Mouse (Mus musculus) kidney, adult 9 months (tissue): ENCODE data around the gene Mpg.
A peak's percentile ranks its signal among the peaks of the same experiment; 100 is the strongest.
"Not testable (repeated sequence)": the region's sequence is repeated elsewhere in the genome, so short reads cannot be mapped to it uniquely, and the experiment has no call there.

Source experiments
- DNase-seq: peaks from one replicate; pipeline ENCODE4 v3.0.0; 2022

Gene Mpg

DNA sequence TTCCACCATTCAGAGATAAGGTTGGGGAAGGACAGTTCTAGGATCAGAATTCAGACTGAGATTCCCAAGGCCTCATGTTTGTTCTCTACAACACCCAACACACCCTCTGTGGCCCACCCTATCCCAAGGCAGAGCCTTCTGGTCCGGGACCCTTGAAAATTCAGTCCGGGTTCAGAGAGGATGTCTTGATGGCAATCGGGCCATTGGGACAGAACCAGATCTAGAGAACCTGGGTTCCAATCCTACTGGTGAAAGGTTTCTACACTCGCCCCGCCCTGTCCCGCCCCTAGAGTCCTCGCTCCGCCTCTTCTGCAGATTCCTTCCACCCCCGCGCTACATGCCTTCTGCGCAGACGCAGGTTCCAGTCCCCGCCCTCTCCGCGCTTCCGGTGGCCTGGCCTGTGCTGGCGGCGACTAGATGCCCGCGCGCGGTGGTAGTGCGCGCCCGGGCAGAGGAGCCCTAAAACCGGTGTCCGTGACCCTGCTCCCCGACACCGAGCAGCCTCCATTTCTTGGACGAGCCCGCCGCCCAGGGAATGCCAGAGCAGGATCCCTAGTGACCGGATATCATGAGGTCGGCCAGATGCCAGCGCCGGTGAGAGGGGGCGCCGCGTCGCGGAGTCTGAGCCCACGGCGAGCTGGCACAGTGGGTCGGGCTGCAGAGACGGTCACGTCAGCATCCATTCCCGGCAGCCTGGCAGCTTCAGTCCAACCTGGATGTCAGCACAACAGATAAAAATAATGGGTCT, at the start of gene Mpg:
Mpg (plus strand) TSS at position 382 of the 748 bp plus-strand sequence.
- DNase-seq, result peak; percentile 91

DNA sequence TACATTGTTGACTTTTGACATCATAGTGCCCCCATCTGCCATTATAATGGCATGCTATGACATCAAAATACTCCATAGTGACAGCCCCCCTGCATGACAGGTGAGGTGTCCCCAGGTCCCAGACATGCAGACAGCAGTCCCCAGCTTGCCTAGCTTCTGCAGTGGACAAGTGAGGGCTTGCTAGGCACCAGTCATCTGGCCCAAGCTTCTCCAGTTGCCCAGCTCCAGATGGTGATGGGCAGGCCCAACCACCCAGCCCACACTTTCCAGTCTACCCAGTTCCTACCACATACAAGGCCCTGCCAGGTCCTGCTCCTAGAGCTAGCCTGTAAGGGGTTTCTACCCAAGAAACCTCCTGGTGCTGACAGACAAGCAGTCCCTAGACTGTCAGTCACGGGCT, 47.8 kb upstream of the Mpg start:
- no peak for DNase-seq

DNA sequence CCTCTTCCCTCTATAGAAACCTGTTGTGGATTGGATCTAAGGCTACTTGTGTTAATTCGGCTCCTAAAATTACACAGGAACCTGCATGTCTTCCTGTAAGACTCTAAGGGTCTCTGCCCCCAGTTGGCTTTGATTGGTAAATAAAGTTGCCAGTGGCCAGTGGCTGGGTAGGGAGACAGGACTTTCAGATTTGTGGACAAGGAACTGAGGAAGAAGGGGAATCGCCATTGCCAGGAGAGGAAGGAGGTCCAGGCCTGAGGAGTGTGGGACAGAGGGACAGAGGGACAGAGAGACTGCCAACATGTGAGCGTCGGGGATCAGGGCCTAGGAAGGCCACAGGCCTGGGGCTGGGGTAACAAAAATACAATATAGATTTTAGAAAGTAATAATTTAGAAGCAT, 45.1 kb upstream of the Mpg start:
- DNase-seq, result no peak

DNA sequence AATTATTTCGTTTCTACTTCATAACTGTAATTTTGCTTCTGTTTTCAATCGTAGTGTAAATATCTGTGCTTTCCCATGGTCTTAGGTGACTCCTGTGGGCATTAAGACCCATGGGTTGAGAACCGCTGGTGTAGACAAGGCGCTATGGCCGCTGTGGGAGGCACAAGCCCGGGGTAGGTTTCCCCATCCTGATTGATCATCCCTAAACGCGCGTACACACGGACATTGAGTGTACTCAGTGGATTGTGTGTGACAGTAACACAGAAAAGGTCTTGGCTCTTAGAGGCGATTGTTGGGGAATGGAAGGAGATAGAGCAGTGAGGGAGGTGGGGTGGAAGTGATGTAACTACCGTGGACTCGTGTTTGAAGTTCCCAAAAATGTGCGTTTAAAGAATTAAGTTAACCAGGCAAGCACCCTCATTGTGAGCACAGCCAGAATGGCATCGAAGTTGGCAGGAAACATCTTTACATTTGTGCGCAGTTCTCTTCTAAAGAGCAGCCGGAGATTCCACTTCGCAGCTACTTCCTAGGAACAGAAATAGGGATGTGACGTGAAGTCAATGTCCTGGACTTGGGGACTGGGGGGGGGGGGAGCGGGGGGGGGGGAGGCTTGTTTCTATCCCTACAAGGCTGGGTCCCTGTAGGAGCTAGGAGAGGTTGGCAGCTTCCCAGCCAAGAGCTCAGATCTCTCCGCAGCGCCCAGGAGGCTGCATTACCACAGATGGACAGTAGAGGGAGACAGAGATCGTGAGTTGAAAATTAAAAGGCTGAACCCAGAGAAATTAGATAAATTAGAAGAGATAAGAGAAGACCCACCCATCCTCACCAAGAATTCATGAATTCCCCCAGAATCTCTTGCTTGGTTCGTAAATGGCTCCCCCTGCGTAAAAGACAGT, 44.1 kb upstream of the Mpg start:
- peak; percentile 85 for DNase-seq

DNA sequence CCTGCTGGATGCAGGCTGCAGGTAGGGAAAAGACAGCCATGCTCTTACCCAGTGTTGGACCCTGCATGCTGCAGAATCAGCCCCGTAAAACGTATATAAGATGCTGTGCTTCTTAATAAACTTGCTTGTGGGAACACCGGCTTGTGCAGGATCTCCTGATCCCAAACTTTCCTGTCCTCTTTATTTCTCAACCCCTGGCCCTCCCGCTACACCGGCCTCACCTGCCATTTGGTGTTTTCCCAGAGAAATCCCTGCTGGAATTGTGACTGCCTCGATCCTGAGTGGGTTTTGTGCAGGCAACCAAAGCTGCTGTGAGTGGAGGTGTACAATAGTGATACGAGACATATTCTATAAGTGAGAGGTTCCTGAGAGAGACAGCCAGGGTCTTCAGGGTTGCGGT, 41.8 kb upstream of the Mpg start:
- DNase-seq, result no peak

DNA sequence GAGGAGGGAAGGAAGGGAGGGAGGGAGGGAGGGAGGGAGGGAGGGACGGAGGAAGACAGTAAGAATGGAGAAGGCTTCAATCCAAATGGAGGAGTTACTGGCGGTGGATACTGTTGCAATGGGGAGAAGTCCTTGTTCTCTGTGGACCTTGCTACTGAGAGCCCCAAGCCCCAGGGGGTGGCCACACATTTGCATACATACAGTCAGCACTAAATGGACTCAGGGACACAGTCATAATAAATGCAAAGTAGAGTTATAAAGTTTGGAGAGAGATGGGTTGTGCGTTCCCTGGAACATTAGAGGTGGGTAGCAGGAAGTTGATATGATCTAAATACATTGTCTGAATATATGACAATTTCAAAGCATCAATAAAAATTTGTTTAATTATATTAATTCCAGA, 40.3 kb upstream of the Mpg start:
- DNase-seq, result no peak

DNA sequence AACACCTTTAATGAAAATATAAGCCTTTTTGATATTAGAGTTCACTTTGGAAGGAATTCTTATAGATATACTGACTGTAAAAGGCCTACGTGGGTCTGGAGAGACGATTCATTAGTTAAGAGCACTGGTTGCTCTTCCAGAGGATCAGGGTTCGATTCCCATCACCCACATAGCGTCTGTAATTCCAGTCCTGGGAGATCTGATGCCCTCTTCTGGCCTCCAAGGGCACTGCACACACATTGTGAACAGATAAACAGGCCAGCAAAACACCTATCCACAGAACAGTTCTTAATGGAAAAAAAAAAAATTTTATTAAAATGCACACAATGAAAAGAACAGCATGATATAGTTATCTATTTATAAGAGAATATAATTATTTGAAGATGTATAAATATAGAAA, 39.0 kb upstream of the Mpg start:
- DNase-seq, result no peak

DNA sequence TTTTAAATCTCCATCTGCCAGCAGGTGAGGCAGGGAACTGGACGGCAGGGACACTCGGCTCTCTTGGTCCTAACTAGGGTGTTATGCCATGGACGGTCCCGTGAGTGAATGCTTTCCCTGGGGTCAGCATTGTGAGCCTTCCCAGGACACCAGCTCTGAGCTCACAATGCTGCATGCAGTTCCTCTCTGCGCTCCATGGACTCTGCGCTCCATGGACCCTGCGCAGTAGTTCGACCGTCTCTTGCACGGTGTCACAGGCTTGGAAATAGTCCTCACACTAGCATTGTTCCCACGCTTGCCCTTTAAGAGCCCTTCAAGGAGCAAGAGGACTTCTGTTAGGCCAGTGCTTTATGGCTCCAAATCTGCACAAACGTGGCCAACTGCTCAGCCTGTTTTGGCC, 37.4 kb upstream of the Mpg start:
- no peak for DNase-seq

DNA sequence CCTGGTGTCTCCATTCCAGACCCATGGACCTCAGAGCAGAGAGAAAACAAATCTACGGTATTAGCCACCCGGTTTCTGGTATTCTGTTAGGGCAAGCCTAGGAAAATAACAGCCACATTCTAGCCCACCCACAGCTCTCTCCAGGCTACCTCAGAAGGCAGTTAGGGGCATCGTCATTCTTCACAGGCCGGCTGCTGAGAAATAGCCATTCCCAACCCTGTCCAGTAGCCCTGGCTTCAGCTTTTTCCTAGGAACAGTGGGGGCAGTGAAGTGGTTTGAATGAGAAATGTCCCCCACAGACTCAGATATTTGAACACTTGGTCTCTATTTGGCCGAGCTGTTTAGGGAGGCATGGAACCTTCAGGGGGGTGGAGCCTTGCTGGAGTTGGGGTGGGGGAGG, 36.9 kb upstream of the Mpg start:
- DNase-seq, result no peak

DNA sequence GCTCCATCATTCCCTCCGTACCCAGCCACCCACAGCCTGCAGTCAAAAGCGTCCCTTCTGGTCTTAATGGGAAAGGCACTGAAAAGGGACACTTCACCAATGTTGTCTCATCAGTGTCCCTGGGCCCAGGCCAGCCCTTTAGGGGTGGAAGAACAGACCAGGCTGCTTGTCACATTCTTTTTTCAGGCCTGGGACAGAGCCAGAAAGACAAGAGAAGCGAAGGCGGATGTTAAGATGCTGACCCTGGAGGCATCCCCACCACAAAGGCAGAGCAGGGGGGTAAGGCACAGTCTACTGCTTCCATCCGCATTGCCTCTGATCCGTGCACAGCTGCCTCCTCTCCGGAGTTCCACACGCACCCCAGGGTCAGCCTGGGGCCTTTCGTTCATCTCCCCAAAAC, 36.2 kb upstream of the Mpg start:
- no peak for DNase-seq

DNA sequence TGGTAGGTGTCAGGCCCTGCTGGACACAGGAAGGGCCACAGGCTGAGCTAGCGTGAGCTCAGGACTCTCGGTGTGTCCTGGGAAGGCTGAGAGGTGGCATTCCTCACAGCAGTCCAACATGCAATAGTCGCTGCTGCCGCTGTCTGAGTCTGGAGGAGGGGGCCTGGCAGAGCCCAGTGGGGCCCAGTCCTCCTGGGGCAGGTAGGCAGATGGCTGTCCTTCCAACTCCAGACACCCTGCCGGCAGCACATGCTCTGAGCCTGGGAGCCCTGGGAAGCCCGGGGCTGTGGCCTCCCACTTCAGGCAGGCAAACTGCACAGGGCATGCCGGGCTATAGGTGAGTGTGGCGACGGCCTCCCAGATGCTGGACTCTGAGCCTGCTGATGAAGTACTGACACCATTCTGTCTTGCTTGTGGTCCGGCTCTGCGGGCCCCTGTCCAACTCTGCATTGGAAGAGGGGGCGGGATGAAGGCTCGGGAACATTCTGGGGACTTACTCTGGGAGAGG, 35.6 kb upstream of the Mpg start:
- DNase-seq, result no peak

DNA sequence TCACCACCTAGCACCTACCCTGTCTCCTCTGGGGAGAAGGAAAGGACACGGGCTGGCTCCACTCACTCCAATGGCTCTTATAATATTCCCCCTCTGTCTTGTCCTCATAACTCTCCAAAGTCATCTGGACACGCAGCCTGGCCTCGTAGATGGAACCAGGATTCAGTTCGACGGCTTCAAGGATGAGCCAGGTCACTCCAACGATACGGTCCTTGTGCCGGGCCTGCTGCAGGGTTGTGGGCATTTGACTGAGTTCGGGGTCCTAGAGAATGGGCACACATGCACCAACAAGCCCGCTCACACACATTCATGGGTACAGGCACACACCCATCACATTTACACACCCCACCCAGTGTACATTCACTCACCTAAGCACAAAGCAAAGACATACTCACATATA, 33.1 kb upstream of the Mpg start:
- DNase-seq, result no peak

DNA sequence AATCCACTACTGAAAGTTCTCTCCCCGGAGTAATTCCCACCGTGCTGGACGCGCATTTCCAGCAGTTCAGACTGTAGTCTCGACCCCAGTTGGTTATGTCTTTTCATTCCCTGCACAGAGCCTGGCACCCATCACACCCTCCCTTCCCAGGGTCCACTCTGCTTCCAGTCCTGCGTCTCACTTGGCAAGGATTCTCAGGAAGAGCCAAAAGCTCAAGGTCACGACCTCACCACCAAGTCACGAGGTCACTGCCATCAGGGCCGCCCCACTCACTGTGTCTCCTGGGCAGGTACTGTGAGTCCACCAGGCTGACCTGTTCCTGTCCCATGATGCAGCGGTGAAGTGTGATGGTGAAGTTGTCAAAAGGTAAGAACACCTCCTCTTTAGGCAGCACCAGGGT, 32.2 kb upstream of the Mpg start:
- no peak for DNase-seq

DNA sequence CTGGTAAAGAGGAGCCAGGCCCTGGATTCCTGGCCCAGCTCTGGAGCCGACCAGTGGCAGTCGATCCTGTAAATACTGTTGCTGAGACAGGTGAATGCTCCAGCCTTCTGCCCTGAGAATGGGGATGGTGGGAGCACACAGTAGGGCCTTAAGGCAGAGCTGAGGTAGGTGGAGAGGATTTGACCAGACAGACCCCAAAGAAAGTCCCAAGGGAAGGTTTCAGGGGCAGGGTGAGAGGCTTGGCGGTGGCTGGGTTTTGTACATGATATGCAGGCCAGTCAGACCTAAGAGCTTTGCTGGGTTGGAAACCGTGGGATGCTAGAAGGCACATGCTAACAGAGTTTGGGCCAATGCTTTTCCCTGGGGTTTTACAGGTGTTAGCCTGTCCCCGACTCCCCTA, 31.7 kb upstream of the Mpg start:
- DNase-seq, result no peak

DNA sequence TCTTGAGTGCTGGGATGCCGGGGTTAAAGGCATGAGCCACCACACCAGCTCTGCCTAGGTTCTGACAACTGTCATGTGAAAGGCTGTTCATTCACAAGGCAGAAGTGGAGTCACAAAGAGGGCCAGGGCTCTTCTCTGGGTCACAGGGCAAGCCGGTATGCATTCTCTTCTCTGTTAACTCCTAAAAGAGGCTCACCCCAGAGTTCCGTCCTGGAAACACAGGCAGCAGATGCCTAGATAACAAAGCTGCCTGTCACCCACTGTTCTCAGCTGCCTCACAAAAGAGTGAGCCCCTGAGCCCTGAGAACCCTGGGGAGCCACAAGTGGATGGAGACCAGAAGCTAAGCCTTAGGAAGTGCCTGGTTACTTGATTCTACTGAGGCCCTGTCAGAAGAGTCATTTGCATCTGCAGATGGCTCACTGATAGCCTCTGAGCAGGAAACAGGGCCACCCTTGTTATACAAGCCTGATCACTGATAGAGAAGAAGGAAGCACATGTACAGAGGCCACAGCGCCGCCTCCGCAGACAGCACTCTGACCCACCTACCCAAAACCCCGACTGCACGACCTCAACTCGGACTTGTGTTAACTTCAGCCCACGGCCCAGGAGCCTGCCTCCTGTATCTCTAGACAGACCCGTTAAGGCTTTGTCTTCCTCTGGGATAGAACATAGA, 30.3 kb upstream of the Mpg start:
- no peak for DNase-seq

DNA sequence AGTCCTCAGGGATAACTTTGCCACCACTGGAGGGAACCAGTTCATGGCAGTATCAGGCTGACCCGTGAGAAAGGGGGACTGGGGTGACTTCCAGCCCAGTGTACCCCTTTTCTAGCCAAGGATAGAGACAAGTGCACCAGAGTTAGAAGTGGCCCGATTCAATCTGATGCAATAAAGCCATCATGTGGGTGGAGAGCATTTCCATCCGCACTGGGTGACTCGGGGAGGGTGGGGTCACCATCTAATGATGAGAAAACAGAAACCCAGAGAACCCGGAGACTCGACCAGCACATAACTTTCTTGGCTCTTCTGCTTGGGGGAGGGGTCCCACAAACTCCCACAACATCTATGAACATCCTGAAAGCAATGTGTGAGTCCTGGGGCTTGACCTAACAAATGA, 29.6 kb upstream of the Mpg start:
- no peak for DNase-seq

DNA sequence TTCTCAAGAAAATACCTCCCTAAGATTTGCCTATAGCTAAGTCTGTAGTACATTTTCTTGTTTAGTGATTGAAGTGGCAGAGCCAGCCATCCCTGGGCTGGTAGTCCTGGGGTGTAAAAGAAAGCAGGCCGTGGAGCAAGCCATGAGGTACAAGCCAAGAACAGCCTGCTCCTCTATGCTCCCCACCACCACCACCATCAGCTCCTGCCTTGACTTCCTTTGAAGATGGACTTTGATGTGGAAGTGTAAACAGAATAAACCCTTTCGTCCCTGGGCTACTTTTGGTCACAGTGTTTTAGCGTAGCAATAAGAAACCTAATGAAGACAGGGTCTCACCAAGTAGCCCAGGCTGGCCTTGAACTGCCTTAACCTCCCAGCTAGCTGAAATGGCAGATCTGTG, 28.5 kb upstream of the Mpg start:
- no peak for DNase-seq

DNA sequence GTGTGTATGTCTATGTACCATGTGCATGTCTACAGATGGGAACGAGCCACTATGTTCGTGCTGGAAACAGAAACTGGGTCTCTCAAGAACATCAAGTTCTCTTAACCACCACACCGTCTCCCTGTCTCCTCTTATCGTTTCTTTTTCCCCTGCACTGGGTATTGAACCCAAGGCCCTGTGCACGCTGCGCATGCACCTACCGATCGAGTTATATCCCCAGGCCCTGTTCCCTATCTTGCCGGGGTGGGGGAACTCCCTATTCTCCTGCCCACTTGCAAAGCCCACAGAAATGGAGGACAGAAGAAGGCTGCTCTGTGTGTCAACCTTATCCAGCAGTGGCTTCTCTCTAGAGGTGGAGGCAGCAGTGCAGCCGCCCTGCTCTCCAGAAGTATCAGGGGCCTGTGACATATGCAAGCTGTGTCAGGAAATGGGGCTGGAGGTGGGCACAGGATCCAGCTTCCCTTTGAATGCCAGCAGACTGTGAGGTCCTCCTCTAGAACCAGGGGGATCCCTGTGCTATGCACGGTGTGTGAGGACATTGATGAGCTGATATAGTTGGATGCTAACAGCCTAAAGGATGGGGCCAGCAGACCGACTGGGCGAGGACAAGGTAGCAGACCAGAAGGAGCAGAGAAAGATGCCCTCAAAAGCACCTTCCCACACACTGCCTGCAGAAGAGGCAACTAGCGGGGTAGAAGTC, 27.9 kb upstream of the Mpg start:
- DNase-seq, result no peak

DNA sequence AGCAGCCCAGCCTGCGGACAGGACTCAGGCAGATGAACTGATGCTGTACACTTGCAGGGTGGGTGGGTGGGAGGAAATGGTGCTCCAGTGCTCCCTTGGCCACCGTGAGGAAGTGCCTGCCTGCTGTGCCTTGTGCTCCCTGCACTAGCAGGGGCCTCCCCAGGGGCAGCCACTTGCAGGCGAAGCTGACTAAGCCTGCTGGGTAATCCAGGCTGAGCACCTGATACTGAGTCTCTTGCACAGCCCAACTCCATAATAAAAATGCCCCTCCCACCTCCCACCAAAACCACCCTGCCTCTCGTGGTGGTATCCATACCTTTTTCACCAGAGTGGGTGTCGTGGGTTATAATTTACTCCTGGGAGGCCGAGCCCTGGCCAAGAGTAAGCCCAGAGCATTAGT, 27.1 kb upstream of the Mpg start:
- DNase-seq, result no peak

DNA sequence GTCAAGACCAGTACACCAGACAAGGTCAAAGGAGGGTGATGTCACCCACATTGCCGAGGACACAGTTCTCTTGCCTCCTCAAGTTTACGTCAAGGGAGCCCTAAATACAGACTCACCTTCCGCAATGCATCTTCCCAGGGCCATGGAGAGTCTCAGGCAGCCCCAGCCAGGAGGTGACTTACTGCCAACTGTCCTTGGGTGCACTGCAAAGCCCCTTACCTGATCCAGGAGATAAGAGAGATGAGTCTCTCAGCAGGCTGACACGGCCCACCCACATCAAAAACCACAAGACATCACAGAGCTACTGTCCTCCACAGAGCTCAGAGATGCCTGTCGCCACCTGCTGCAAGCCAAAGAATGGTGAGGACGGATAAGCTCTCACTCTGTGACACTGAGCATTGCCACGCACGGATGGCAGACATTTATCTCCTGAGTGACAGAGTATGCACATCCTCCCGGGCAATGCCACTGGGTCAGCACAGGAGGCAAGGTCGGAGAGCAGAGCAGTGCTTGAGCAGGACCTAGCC, 26.2 kb upstream of the Mpg start, which contains the start of gene Il9r:
Il9r (minus strand) TSS at position 205 of the 527 bp plus-strand sequence.
- no peak for DNase-seq

DNA sequence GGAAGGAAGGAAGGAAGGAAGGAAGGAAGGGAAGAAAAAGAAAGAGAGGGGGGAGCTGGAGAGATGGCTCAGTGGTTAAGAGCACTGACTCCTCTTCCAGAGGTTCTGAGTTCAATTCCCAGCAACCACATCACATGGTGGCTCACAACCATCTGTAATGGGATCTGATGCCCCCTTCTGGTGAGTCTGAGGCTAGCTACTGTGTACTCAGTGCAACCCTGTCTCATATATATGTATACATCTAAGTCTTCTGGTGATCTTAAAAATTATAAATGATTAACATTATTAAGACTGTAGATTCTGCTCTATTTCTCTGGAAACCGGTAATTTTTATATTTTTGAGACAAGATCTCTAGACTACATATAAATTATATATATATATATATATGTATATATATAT, 25.3 kb upstream of the Mpg start:
- DNase-seq, result not testable (repeated sequence)

DNA sequence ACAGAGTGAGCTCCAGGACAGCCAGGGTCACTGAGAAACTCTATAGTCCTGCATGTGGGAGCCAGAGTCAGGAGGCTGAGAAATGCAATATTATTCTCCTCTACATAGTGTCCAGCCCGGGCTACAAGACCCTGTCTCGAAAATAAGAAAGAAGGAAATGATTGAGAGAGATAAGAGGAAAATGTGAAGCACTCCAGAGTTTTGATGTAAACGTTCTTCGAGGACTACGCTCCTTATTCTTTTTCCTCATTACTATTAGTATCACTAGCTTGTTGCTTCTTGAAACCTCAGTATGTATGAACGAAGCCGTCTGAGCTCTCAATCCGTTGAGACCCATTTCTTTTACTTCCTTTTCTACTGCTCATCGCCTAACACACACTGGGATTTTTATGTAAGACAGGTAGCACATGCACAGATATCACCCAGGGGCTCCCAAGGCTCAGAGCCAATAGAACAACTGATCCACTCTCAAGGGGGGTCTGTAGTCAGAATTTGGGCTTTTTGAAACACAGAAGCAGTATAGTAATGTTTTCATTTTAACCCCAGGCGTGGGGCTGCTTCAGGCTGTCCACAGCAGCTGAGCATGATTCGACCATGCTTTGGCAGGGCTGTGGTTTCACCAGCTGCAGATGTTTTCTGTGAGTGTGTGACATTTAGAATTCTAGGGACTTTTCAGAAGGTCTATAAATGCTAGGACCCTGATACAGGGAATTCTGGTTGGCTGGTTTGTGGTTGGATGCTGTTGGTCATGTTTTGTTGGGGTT, 24.2 kb upstream of the Mpg start:
- DNase-seq, result no peak
